Mouse (Mus musculus) layer of hippocampus, adult 2 months (tissue): ENCODE measurements at regions not wholly inside any gene's neighbourhood (a gene's known extent, or its start where the extent isn't known, plus 50 kb on each side); places are given as distances from the start of the nearest gene placed in this dataset.

ENCODE experiments used
- DNase-seq, 2 experiments: peaks; one replicate each; pipeline ENCODE4 v3.0.0; 2022; ENCODE audit warnings: low spot score in 2 of 2
- H3K27ac ChIP-seq: fragments of 200-600 bp; 2 replicates; pipeline ENCODE4 v1.8.1; 2022
- H3K4me3 ChIP-seq: fragments of 200-600 bp; 2 replicates; pipeline ENCODE4 v1.8.1; 2022; ENCODE audit warnings: mild to moderate bottlenecking
- CTCF ChIP-seq: fragments of 200-600 bp; conservative IDR thresholded peaks from 2 replicates; pipeline ENCODE4 v1.8.1; 2022; ENCODE audit warnings: antibody characterized with exemption, mild to moderate bottlenecking, moderate library complexity

DNA sequence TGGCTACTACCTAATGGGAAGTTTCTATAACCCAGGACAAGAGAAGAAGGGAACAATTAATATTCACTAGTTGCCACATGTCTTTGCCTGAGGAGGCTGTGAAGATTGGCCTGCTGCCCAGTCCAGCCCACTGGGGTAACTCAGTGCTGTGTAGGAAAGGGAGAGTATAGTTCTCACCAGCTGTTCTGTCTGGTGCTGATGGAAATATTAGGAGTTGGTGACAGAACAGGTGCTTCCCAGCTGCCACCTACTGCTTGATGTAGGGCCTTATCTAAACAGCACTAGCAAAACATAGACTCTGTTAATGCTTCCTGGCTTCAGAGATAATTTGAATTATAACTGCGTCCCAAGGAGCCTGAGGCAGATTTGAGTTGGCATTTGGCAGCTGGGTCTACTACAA, 210.5 kb downstream of the Adcyap1 start:
- no peak for TF ChIP-seq CTCF
- H3K27ac ChIP-seq, result no peak overlapping the region
- no peak for DNase-seq
- no peak overlapping the region for H3K4me3 ChIP-seq
